Mouse (Mus musculus) erythroblast, embryonic 14.5 days (primary cell): Measurements from ENCODE around the gene Olfr1373.

Experiments
- GATA1 ChIP-seq: IDR thresholded peaks from 2 replicates; pipeline ENCODE4 v1.6.1; 2012; ENCODE audit warnings: low read length, inconsistent platforms, mixed read lengths
- TAL1 ChIP-seq: IDR thresholded peaks from 3 replicates; pipeline ENCODE4 v1.6.1; 2012; ENCODE audit warnings: low read length, inconsistent platforms, mixed read lengths

GRCm38 (mm10) chr11:52163926-52164325 lies 18.6 kb upstream of the Olfr1373 start:
- TF ChIP-seq GATA1 (no peak), TAL1 (no peak)
